Mouse (Mus musculus) intestine, postnatal 0 days (tissue): ENCODE measurements around the gene Rbm3. TPM values are rescaled to one million over a fixed set of nuclear protein-coding genes. Genes with fewer than 3 reads are reported as not detected.

Source experiments
- ATAC-seq: fragments of 200-750 bp; cut with Nextera tagmentation; 2 replicates; pipeline ENCODE4 v1.8.0; 2017; ENCODE audit warnings: mild to moderate bottlenecking, moderate TSS enrichment, moderate library complexity
- H3K27ac ChIP-seq: fragments of 300-500 bp; sonication (generic); 2 replicates; pipeline ENCODE4 v1.5.1; 2014; ENCODE audit warnings: mild to moderate bottlenecking, low read depth, low read length, moderate library complexity
- H3K27me3 ChIP-seq: fragments of 300-500 bp; sonication (generic); replicated peaks from 2 replicates; pipeline ENCODE4 v1.6.1; 2014; ENCODE audit warnings: low read length, mixed read lengths; ENCODE audit not compliant: control insufficient read depth, insufficient read depth
- H3K36me3 ChIP-seq: fragments of 300-500 bp; sonication (generic); 2 replicates; pipeline ENCODE4 v1.6.1; 2014; ENCODE audit warnings: mild to moderate bottlenecking, moderate library complexity; ENCODE audit not compliant: control insufficient read depth, insufficient read depth
- H3K4me1 ChIP-seq: fragments of 300-500 bp; sonication (generic); replicated peaks from 2 replicates; pipeline ENCODE4 v1.6.1; 2014; ENCODE audit warnings: antibody characterized with exemption, low read length, mixed read lengths; ENCODE audit not compliant: control insufficient read depth, insufficient read depth
- H3K4me2 ChIP-seq: fragments of 300-500 bp; sonication (generic); replicated peaks from 2 replicates; pipeline ENCODE4 v1.6.1; 2014; ENCODE audit warnings: low read depth, mild to moderate bottlenecking, moderate library complexity
- H3K4me3 ChIP-seq: fragments of 300-500 bp; sonication (generic); 2 replicates; pipeline ENCODE4 v1.5.1; 2014; ENCODE audit warnings: low read depth, low read length
- H3K9ac ChIP-seq: fragments of 300-500 bp; sonication (generic); 2 replicates; pipeline ENCODE4 v1.6.1; 2014; ENCODE audit warnings: mild to moderate bottlenecking, low read depth, low read length
- H3K9me3 ChIP-seq: fragments of 300-500 bp; sonication (generic); 2 replicates; pipeline ENCODE4 v1.6.1; 2016; ENCODE audit warnings: mixed run types; ENCODE audit not compliant: control insufficient read depth
- CTCF ChIP-seq: sonication (generic); IDR thresholded peaks from 2 replicates; pipeline ENCODE4 v1.5.1; 2016; ENCODE audit warnings: low read depth, mild to moderate bottlenecking, control low read depth, antibody characterized with exemption, moderate library complexity
- WGBS: fragments of 180-500 bp; shearing (Covaris S2); extraction: QIAGEN DNeasy Blood & Tissue Kit; methylation state at CpG from one replicate; pipeline ENCODE4 v1.1.7; 2014; 5-methylcytosine and 5-hydroxymethylcytosine counted together
- polyA plus RNA-seq: library from polyadenylated mRNA; unstranded; fragments of >200 nt; fragmentation: Nextera tagmentation; extraction: Ambion mirVana; gene quantifications from 2 replicates; pipeline ENCODE4 v1.2.1, GENCODE M21; 2015

Gene Rbm3
- polyA plus RNA-seq, 1 experiment from 2014 or later, result 623 TPM

DNA sequence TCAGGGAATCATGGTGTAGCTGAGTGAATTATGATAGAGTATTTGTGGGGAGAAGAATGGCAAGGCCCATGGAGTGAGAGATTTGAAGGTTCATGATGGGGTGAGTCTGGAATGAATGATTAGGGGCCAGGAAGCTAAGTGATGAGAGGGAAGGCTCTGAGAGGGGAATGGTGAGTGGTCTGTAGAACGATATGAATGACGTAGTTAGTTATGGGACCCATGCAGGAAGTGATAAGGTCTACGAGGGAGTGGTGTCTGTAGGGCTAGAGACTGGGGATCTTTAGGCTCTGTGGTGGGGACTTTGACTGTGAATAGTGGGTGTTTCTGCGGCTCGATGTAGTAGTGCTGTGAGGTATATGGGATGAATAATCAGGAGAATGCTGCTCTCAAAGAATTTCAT, 34.0 kb upstream of the Rbm3 start:
- no peak overlapping the region for H3K4me3 ChIP-seq
- H3K27me3 ChIP-seq, result no peaks in the 10 kb centered on the region
- ATAC-seq, result no peak
- no peaks in the 10 kb centered on the region for H3K9me3 ChIP-seq
- no peak for TF ChIP-seq CTCF
- H3K4me1 ChIP-seq, result no peaks in the 10 kb centered on the region
- no peak overlapping the region for H3K27ac ChIP-seq
- WGBS, result 81% methylated on average over 5 of the region's 5 CpGs
- no peaks in the 10 kb centered on the region for H3K36me3 ChIP-seq
- no peak overlapping the region for H3K9ac ChIP-seq
- H3K4me2 ChIP-seq, result no peak overlapping the region

DNA sequence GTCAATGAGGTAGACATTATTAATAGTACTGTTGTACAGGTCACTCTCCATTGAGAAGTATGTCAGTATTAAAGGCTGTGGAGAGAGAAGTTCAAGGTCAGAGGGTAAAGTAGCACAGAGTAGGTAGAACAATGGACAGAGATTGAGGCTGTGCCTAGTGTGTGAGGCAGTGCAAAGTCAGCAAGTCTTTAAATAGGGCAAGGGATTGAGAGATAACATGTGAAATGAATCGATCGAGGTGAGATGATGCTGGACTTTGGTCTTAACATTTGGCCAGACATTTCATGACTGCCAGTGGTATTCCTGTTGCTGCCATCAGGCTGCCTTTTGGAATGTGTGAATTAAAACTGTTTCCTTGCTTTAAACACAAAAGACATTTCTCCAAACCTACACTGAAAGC, 33.2 kb upstream of the Rbm3 start:
- no peaks in the 10 kb centered on the region for H3K9me3 ChIP-seq
- no peak for ATAC-seq
- H3K4me3 ChIP-seq, result no peak overlapping the region
- H3K27me3 ChIP-seq, result no peaks in the 10 kb centered on the region
- 60% methylated on average over 2 of the region's 2 CpGs for WGBS
- no peak overlapping the region for H3K27ac ChIP-seq
- no peak overlapping the region for H3K4me2 ChIP-seq
- no peaks in the 10 kb centered on the region for H3K4me1 ChIP-seq
- H3K36me3 ChIP-seq, result no peaks in the 10 kb centered on the region
- no peak for TF ChIP-seq CTCF
- H3K9ac ChIP-seq, result no peak overlapping the region

GRCm38 (mm10) chrX:8175504-8176385, 30.1 kb upstream of the Rbm3 start, which contains the start of gene Tbc1d25:
Tbc1d25 (minus strand) TSS chrX:8176181.
- TF ChIP-seq CTCF, result peak; percentile 67
- peak; percentile 88 for ATAC-seq
- H3K9ac ChIP-seq, result peak within 1 kb of the TSS; percentile 49
- H3K27me3 ChIP-seq, result no peaks in the 10 kb centered on the region
- peak within 1 kb of the TSS; percentile 41; the same call in 1 of the 2 replicates for H3K27ac ChIP-seq
- H3K36me3 ChIP-seq, result no peaks in the 10 kb centered on the region
- H3K4me2 ChIP-seq, result peak within 1 kb of the TSS; percentile 68
- no peaks in the 10 kb centered on the region for H3K4me1 ChIP-seq
- H3K9me3 ChIP-seq, result no peaks in the 10 kb centered on the region
- peak within 1 kb of the TSS; percentile 56 for H3K4me3 ChIP-seq
- WGBS, result 20% methylated on average over 54 of the region's 56 CpGs

- no peaks in the 10 kb centered on the region for H3K9me3 ChIP-seq
- no peak overlapping the region for H3K27ac ChIP-seq
- H3K9ac ChIP-seq, result peak overlapping the region; percentile 49
- 20% methylated on average over 4 of the region's 4 CpGs for WGBS
- peak overlapping the region; percentile 68 for H3K4me2 ChIP-seq
- H3K4me3 ChIP-seq, result peak overlapping the region; percentile 56
- no peak for TF ChIP-seq CTCF
- H3K36me3 ChIP-seq, result no peaks in the 10 kb centered on the region
- ATAC-seq, result no peak
- H3K4me1 ChIP-seq, result no peaks in the 10 kb centered on the region
- no peaks in the 10 kb centered on the region for H3K27me3 ChIP-seq
Observed at GRCm38 (mm10) chrX:8175169-8175503, 29.5 kb upstream of the Rbm3 start.

DNA sequence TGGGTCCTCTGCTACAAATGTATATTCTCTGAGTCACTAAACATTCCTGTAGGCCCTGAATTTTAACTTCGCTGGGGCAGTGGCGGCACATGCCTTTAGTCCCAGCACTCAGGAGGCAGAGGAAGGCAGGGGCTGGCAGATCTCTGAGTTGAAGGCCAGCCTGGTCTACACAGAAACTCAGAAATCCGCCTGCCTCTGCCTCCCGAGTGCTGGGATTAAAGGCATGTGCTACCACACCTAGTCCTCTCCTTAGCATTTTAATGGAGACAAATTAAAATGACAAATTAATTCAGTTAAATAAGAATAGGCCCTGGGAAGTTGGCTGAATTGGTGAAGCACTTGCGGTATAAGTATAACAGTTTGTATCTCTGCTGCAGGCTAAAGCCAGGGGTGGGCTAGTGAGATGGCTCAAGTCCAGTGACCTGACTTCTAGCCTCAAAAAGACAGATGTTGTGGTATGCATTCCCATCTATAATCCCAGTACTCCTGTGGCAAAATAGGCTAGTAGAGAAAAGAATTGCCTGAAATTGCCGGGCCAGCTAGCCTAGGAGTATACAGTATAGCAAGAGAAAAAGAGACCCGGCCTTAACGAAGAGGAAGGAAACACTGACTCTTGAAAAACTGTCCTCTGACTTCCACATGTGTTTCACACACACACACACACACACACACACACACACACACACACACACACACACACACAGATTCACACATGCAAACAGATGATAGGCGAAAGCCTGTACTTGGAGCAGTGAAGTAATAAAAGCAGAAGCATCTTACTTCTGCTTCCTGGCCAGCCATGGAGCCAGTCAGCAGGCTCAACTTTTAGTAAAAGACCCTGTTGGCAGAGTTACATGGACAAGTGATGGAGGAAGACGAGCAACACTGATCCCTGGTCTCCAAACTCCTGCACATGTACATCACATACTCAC, 22.3 kb upstream of the Rbm3 start:
- no peak overlapping the region for H3K4me2 ChIP-seq
- H3K36me3 ChIP-seq, result no peaks in the 10 kb centered on the region
- TF ChIP-seq CTCF, result no peak
- 90% methylated on average over 10 of the region's 10 CpGs for WGBS
- H3K27me3 ChIP-seq, result no peaks in the 10 kb centered on the region
- H3K4me3 ChIP-seq, result no peak overlapping the region
- H3K4me1 ChIP-seq, result no peaks in the 10 kb centered on the region
- H3K9ac ChIP-seq, result no peak overlapping the region
- ATAC-seq, result no peak
- H3K27ac ChIP-seq, result no peak overlapping the region
- H3K9me3 ChIP-seq, result no peaks in the 10 kb centered on the region

- no peak overlapping the region for H3K27ac ChIP-seq
- H3K4me2 ChIP-seq, result no peak overlapping the region
- ATAC-seq, result no peak
- no peak overlapping the region for H3K9ac ChIP-seq
- 86% methylated on average over 4 of the region's 4 CpGs for WGBS
- no peaks in the 10 kb centered on the region for H3K27me3 ChIP-seq
- H3K36me3 ChIP-seq, result no peaks in the 10 kb centered on the region
- TF ChIP-seq CTCF, result no peak
- H3K4me1 ChIP-seq, result no peaks in the 10 kb centered on the region
- H3K9me3 ChIP-seq, result no peaks in the 10 kb centered on the region
- no peak overlapping the region for H3K4me3 ChIP-seq
Observed at GRCm38 (mm10) chrX:8164471-8164870, 18.8 kb upstream of the Rbm3 start.
